Mouse (Mus musculus): ENCODE measurements at regions not wholly inside any gene's neighbourhood (a gene's known extent, or its start where the extent isn't known, plus 50 kb on each side); places are given as distances from the start of the nearest gene placed in this dataset.

DNA sequence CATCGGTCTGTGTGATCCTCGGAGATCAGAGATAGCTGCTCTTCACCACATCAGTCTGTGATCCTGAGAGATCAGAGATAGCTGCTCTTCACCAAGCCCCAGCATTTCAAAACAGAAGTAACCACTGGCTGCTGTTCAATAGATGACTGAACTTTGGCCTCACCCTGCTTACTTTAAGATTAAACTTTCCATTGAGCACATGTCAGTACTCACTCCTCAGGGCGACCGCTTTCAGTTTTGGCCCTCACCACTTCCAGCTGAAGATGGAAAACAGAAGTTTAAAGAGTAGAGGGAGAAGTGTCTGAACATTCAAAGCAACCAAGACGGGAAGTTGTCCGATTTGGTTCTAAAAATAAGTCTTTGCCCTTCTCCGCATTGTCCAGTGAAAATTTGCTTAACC lies 97.2 kb downstream of the Gm826 start:
- no peaks in the 10 kb centered on the region for H3K36me3 ChIP-seq (ENCODE audit: control insufficient read depth, insufficient read depth, low read length)
- 90% methylated on average over 7 of the region's 7 CpGs for WGBS
- H3K9me3 ChIP-seq (replicated peaks; ENCODE audit: control insufficient read depth, low read length): no peaks in the 10 kb centered on the region
- no peak for ATAC-seq
- H3K4me3 ChIP-seq (ENCODE audit: low read depth, low read length): no peak overlapping the region
- no peaks in the 10 kb centered on the region for H3K4me1 ChIP-seq (ENCODE audit: control insufficient read depth, insufficient read depth, low read length)
- H3K27ac ChIP-seq (ENCODE audit: low read depth, low read length): no peak overlapping the region
- H3K27me3 ChIP-seq (replicated peaks; ENCODE audit: control insufficient read depth, insufficient read depth, low read length): no peaks in the 10 kb centered on the region
- no peak for DNase-seq (ENCODE audit: low spot score)
- H3K4me2 ChIP-seq (ENCODE audit: low read length): no peak overlapping the region
- H3K9ac ChIP-seq (ENCODE audit: low read length): no peak overlapping the region

DNA sequence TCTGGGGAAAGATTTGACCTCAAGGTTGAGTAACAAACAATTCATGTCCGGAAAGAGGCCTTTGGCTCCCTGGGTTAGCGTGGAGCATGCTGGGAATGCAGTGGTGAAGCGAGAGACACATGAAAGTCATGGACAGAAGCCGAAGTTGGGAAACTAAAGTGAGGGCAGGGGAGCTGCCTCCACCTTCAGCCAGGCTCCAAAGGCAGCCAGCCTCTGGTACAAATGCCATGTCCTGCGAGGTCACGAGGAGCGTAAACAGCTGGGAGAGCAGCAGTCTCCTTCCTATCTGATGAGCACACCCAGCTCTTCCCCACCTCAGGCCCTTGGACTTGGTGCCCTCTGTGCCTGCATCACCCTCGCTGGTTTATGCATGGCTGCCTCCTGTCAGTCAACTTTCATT lies 103.2 kb downstream of the Gm826 start:
- DNase-seq (ENCODE audit: low spot score) (no peak), ATAC-seq (no peak)
- no peaks in the 10 kb centered on the region for H3K36me3 ChIP-seq (ENCODE audit: control insufficient read depth, insufficient read depth, low read length)
- 84% methylated on average over 8 of the region's 8 CpGs for WGBS
- no peaks in the 10 kb centered on the region for H3K27me3 ChIP-seq (replicated peaks; ENCODE audit: control insufficient read depth, insufficient read depth, low read length)
- no peak overlapping the region for H3K9ac ChIP-seq (ENCODE audit: low read length)
- H3K27ac ChIP-seq (ENCODE audit: low read depth, low read length): no peak overlapping the region
- H3K4me3 ChIP-seq (ENCODE audit: low read depth, low read length): no peak overlapping the region
- no peaks in the 10 kb centered on the region for H3K9me3 ChIP-seq (replicated peaks; ENCODE audit: control insufficient read depth, low read length)
- no peak overlapping the region for H3K4me2 ChIP-seq (ENCODE audit: low read length)
- no peaks in the 10 kb centered on the region for H3K4me1 ChIP-seq (ENCODE audit: control insufficient read depth, insufficient read depth, low read length)

DNA sequence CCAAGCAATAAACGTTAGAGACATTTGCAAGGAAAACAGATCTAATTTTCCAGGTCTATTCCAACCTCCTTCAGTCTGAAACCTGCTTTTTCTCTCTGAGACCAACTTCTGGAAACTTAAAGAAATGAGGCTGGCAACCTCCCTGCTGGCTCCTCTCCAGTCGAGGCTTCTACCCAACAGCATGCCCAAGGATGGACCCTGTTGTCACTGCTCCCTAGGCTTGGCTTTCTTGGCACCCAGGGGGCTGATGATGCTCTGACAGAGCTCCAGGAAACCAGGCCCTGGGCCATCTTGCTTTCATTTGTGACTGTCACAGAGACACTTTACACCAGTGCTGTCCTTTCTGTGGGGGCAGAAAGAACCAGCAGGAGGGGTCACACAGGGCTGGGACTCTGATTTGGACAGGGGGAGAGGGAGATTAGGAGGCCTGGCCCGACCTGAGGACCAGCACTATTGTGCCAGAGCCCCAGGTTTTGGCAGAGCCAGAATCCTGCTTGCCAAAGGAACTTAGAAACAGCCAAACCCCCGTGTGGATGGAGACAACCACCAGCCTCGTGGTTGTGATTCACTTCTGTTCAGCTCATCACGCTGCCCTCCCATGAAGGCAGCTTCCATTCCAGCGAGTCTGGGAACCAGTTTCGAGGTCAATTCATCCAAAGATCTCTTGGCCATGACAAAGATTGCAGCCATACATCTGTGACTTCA lies 105.5 kb downstream of the Gm826 start:
- DNase-seq (ENCODE audit: low spot score) (no peak), ATAC-seq (no peak)
- Histone ChIP-seq H3K4me2 (ENCODE audit: low read length) (no peak overlapping the region), H3K4me1 (ENCODE audit: control insufficient read depth, insufficient read depth, low read length) (no peaks in the 10 kb centered on the region), H3K4me3 (ENCODE audit: low read depth, low read length) (no peak overlapping the region), H3K36me3 (ENCODE audit: control insufficient read depth, insufficient read depth, low read length) (no peaks in the 10 kb centered on the region), H3K27ac (ENCODE audit: low read depth, low read length) (no peak overlapping the region), H3K27me3 (replicated peaks; ENCODE audit: control insufficient read depth, insufficient read depth, low read length) (no peaks in the 10 kb centered on the region), H3K9ac (ENCODE audit: low read length) (no peak overlapping the region), H3K9me3 (replicated peaks; ENCODE audit: control insufficient read depth, low read length) (no peaks in the 10 kb centered on the region)
- WGBS: 68% methylated on average over 8 of the region's 8 CpGs

DNA sequence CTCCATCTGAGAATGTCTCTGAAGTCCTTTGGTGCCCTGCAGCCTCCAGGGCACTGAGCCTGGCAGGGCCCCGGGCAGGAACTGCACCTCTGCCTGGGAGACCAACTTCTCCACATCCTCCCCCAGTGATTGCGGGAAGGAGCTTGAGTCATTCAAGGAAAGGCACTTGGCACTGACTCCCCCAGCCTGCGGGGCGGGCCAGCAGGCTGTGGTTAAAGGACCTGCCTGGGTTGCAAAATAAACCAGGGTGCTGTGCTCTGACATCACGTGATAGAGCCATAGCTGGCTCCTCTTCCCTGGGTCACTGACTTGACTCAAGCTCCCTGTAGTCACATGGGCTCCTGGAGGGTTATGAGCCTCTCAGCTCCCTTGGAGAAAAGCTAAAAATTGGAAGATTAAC lies 108.5 kb downstream of the Gm826 start:
- Histone ChIP-seq H3K4me2 (ENCODE audit: low read length) (no peak overlapping the region), H3K4me3 (ENCODE audit: low read depth, low read length) (no peak overlapping the region), H3K9me3 (replicated peaks; ENCODE audit: control insufficient read depth, low read length) (no peaks in the 10 kb centered on the region), H3K36me3 (ENCODE audit: control insufficient read depth, insufficient read depth, low read length) (no peaks in the 10 kb centered on the region), H3K27me3 (replicated peaks; ENCODE audit: control insufficient read depth, insufficient read depth, low read length) (no peaks in the 10 kb centered on the region), H3K4me1 (ENCODE audit: control insufficient read depth, insufficient read depth, low read length) (no peaks in the 10 kb centered on the region), H3K27ac (ENCODE audit: low read depth, low read length) (no peak overlapping the region), H3K9ac (ENCODE audit: low read length) (no peak overlapping the region)
- WGBS: 79% methylated on average over 5 of the region's 5 CpGs
- ATAC-seq (no peak), DNase-seq (ENCODE audit: low spot score) (no peak)

DNA sequence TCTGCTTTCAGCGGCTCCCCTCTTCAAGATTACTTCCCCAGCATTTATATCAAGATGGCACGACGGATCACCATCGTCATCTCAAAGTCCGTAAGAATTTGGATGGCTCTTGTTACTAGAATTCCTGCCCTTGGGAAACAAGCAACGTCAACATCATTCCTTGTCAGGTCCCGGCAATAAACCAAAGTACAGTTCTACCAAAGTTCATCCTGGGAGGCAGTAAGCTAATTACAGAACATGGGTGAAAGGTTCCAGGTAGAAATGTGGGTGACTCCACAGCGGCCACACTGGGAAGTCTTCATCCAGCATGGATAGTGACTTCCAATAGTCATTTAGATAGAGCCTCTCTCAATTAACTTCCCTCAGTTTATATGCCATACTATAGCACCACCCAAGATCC lies 110.6 kb downstream of the Gm826 start:
- 94% methylated on average over 8 of the region's 8 CpGs for WGBS
- Histone ChIP-seq H3K27me3 (replicated peaks; ENCODE audit: control insufficient read depth, insufficient read depth, low read length) (no peaks in the 10 kb centered on the region), H3K36me3 (ENCODE audit: control insufficient read depth, insufficient read depth, low read length) (no peaks in the 10 kb centered on the region)

DNA sequence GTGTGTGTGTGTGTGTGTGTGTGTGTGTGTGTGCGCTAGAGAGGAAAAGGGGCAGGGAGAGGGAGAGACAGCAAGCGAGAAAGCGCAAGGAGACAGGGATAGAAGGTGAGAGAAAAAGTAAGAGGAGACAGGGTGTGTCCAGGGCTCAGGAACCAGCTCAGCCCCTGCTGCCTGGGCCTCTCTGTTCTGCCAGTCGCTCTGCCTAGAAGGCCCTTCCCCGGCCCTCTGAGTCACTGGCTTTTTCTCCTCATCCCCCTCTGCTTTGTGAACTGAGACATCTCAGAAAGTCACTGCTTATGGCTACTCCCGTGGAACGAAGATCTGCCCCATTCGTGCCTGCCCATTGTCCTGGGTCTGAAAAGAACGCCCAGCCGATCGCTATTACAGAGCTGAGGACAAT lies 112.2 kb downstream of the Gm826 start:
- ATAC-seq: no peak
- Histone ChIP-seq H3K27ac (ENCODE audit: low read depth, low read length) (no peak overlapping the region), H3K9me3 (replicated peaks; ENCODE audit: control insufficient read depth, low read length) (no peaks in the 10 kb centered on the region), H3K9ac (ENCODE audit: low read length) (no peak overlapping the region), H3K4me3 (ENCODE audit: low read depth, low read length) (no peak overlapping the region), H3K4me2 (ENCODE audit: low read length) (no peak overlapping the region), H3K27me3 (replicated peaks; ENCODE audit: control insufficient read depth, insufficient read depth, low read length) (no peaks in the 10 kb centered on the region), H3K36me3 (ENCODE audit: control insufficient read depth, insufficient read depth, low read length) (no peaks in the 10 kb centered on the region), H3K4me1 (ENCODE audit: control insufficient read depth, insufficient read depth, low read length) (no peaks in the 10 kb centered on the region)
- 27% methylated on average over 11 of the region's 11 CpGs for WGBS
- no peak for DNase-seq (ENCODE audit: low spot score)

More for the DNA sequence above, 110.6 kb downstream of the Gm826 start:
- no peak overlapping the region for H3K9ac ChIP-seq (ENCODE audit: low read length)
- H3K4me3 ChIP-seq (ENCODE audit: low read depth, low read length): no peak overlapping the region
- no peak overlapping the region for H3K27ac ChIP-seq (ENCODE audit: low read depth, low read length)
- H3K4me2 ChIP-seq (ENCODE audit: low read length): no peak overlapping the region
- DNase-seq (ENCODE audit: low spot score) (no peak), ATAC-seq (no peak)
- no peaks in the 10 kb centered on the region for H3K9me3 ChIP-seq (replicated peaks; ENCODE audit: control insufficient read depth, low read length)
- no peaks in the 10 kb centered on the region for H3K4me1 ChIP-seq (ENCODE audit: control insufficient read depth, insufficient read depth, low read length)

DNA sequence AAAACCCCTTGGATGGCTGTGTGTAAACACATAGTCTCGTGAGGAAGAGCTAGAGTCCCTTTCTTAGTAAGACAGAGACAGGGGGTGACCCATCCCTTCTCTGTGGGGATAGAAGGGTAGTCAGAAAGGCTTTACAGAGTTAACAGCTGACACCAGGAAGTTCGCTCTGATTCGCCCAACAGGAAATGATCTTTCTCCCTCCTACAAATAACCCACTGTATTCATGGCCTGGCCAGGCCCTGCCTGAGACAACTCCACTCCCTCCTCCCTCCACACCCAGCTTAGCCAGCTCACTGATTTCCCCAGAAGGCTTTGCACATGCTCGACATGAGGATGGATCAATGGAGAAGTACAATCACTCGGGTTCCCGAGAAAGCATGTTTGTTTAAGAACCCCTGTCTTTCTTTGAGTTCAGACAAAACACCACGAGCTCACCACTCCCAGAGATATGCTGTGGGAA lies 113.4 kb downstream of the Gm826 start:
- Histone ChIP-seq H3K27ac (ENCODE audit: low read depth, low read length) (no peak overlapping the region), H3K27me3 (replicated peaks; ENCODE audit: control insufficient read depth, insufficient read depth, low read length) (no peaks in the 10 kb centered on the region), H3K4me3 (ENCODE audit: low read depth, low read length) (no peak overlapping the region), H3K36me3 (ENCODE audit: control insufficient read depth, insufficient read depth, low read length) (no peaks in the 10 kb centered on the region), H3K4me2 (ENCODE audit: low read length) (no peak overlapping the region), H3K4me1 (ENCODE audit: control insufficient read depth, insufficient read depth, low read length) (no peaks in the 10 kb centered on the region), H3K9ac (ENCODE audit: low read length) (no peak overlapping the region), H3K9me3 (replicated peaks; ENCODE audit: control insufficient read depth, low read length) (no peaks in the 10 kb centered on the region)
- DNase-seq (ENCODE audit: low spot score) (no peak), ATAC-seq (no peak)
- 37% methylated on average over 7 of the region's 7 CpGs for WGBS

DNA sequence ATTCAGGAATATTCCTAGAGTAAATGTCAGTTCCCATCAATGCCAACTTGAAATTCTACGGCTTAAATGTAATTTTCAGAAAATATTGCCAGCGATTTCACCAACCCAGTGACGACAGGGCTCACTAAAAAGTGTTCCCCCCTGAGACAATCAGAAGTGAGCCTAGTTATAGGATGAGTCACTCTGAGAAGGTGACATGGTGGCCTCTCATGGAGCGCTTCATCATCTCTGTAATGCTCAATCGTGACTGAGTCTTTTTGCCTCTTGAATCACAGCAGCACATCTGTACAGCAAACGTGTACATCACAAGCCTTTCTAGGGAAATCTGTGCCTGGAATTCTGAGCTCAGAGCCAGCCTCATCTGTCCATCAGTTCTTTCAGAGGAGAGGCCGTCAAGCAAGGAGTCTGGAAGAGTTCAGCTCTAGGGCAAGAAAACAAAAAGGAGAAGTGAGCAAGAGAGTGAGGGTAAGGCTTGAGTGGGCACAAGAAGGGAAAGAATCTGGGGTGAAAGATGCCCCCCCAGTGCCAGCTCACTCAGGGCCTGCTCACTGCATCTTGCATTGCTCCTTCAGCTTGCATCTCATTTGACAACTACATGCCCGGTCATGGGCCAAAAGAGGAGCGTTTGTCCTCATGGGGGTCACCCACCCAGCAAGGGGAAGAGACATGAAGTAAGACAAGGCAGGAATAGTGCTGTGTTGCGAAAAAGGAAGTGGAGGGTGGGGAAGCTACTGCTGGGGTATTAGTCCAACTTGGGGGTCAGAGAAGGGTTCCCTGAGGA lies 119.7 kb downstream of the Gm826 start:
- DNase-seq (ENCODE audit: low spot score) (no peak), ATAC-seq (no peak)
- no peak overlapping the region for H3K27ac ChIP-seq (ENCODE audit: low read depth, low read length)
- H3K4me3 ChIP-seq (ENCODE audit: low read depth, low read length): no peak overlapping the region
- H3K9ac ChIP-seq (ENCODE audit: low read length): no peak overlapping the region
- no peaks in the 10 kb centered on the region for H3K4me1 ChIP-seq (ENCODE audit: control insufficient read depth, insufficient read depth, low read length)
- H3K4me2 ChIP-seq (ENCODE audit: low read length): no peak overlapping the region
- no peaks in the 10 kb centered on the region for H3K27me3 ChIP-seq (replicated peaks; ENCODE audit: control insufficient read depth, insufficient read depth, low read length)
- WGBS: 88% methylated on average over 10 of the region's 10 CpGs
- no peaks in the 10 kb centered on the region for H3K36me3 ChIP-seq (ENCODE audit: control insufficient read depth, insufficient read depth, low read length)
- H3K9me3 ChIP-seq (replicated peaks; ENCODE audit: control insufficient read depth, low read length): no peaks in the 10 kb centered on the region

DNA sequence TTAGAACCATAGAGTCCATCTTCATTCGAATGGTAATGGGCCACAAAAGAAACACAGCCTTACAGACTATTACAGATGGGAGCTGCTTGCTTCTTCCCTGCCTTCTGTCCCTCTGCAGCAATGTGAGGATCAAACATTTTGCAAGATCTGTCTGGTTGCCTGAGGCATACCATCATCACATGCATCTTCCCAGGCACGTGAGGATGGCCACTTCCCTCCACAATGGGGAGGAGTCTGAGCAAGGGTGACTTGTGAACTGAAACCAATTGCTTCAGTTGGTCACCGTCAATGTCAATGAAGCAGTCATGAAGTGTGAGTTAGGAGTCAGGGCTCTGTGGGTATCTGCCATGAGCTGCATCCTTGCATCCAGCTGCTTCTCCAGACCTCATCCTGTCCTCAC lies 123.5 kb downstream of the Gm826 start:
- 71% methylated on average over 3 of the region's 3 CpGs for WGBS
- H3K9me3 ChIP-seq (replicated peaks; ENCODE audit: control insufficient read depth, low read length): no peaks in the 10 kb centered on the region
- ATAC-seq (no peak), DNase-seq (ENCODE audit: low spot score) (no peak)
- H3K36me3 ChIP-seq (ENCODE audit: control insufficient read depth, insufficient read depth, low read length): no peaks in the 10 kb centered on the region
- no peak overlapping the region for H3K9ac ChIP-seq (ENCODE audit: low read length)
- H3K4me1 ChIP-seq (ENCODE audit: control insufficient read depth, insufficient read depth, low read length): no peaks in the 10 kb centered on the region
- no peak overlapping the region for H3K4me2 ChIP-seq (ENCODE audit: low read length)
- H3K27ac ChIP-seq (ENCODE audit: low read depth, low read length): no peak overlapping the region
- H3K4me3 ChIP-seq (ENCODE audit: low read depth, low read length): no peak overlapping the region
- H3K27me3 ChIP-seq (replicated peaks; ENCODE audit: control insufficient read depth, insufficient read depth, low read length): no peaks in the 10 kb centered on the region

Data from forebrain, embryonic 14.5 days (tissue).